Mouse (Mus musculus) megakaryocyte, embryonic 14.5 days (primary cell): ENCODE results near the gene Ect2l.

Source experiments
- FLI1 ChIP-seq: IDR thresholded peaks from 2 replicates; pipeline ENCODE4 v1.6.1; 2012; ENCODE audit warnings: low read length, inconsistent platforms, mixed read lengths
- GATA1 ChIP-seq: IDR thresholded peaks from 3 replicates; pipeline ENCODE4 v1.6.1; 2012; ENCODE audit warnings: mixed read lengths, low read length, inconsistent platforms, borderline replicate concordance

GRCm38 (mm10) chr10:18102166-18102565 lies 108.5 kb downstream of the Ect2l start:
- no peak for TF ChIP-seq GATA1
- TF ChIP-seq FLI1, result no peak
